Mouse (Mus musculus): ENCODE measurements at regions not wholly inside any gene's neighbourhood (a gene's known extent, or its start where the extent isn't known, plus 50 kb on each side); places are given as distances from the start of the nearest gene placed in this dataset.

GRCm38 (mm10) chr12:29050516-29051251, 299.1 kb downstream of the Eipr1 start:
- TF ChIP-seq POLR2A (IDR thresholded peaks at IDR 0.05; ENCODE audit: low read depth, low read length): no peak
- no peak for TF ChIP-seq CTCF (IDR thresholded peaks at IDR 0.05; ENCODE audit: extremely low read depth, insufficient read depth, insufficient read length, insufficient replicate concordance)

All from spleen, adult 2 months (tissue).